Mouse (Mus musculus) ES-E14 (cell line): ENCODE data around the gene Tmem247. TPM values are rescaled to one million over a fixed set of nuclear protein-coding genes. Genes with fewer than 3 reads are reported as not detected.

Source experiments
- DNase-seq: peaks from one replicate; pipeline ENCODE4 v3.0.0-alpha.2; 2013; ENCODE audit warnings: low read depth, low spot score
- H3K27ac ChIP-seq: 2 replicates; pipeline ENCODE4 v1.5.1; 2012; ENCODE audit warnings: low read depth, mild to moderate bottlenecking, low read length, moderate library complexity, mixed read lengths; ENCODE audit not compliant: poor library complexity, insufficient read depth, severe bottlenecking
- H3K36me3 ChIP-seq: 2 replicates; pipeline ENCODE4 v1.6.1; 2012; ENCODE audit warnings: mild to moderate bottlenecking, low read length, moderate library complexity, mixed read lengths; ENCODE audit not compliant: control insufficient read depth, poor library complexity, insufficient read depth, severe bottlenecking
- H3K4me1 ChIP-seq, 2 experiments: fragments of 150-350 bp in 1 of 2; sonication (generic) in 1 of 2; 2 replicates each; pipeline ENCODE4 v1.6.1; 2012; ENCODE audit warnings: low read length in 2 of 2, mild to moderate bottlenecking in 1 of 2, mixed read lengths in 1 of 2; ENCODE audit not compliant: control insufficient read depth in 2 of 2, insufficient read depth in 2 of 2, poor library complexity in 1 of 2
- H3K4me3 ChIP-seq, 2 experiments: fragments of 150-350 bp in 1 of 2; sonication (generic) in 1 of 2; 2 replicates each; pipeline ENCODE4 v1.5.1; 2012; ENCODE audit warnings: low read length in 2 of 2, low read depth in 1 of 2, mild to moderate bottlenecking in 1 of 2, mixed read lengths in 1 of 2; ENCODE audit not compliant: insufficient read depth in 1 of 2, poor library complexity in 1 of 2, severe bottlenecking in 1 of 2
- H3K9ac ChIP-seq: 2 replicates; pipeline ENCODE4 v1.6.1; 2012; ENCODE audit warnings: low read depth, mild to moderate bottlenecking, low read length, mixed read lengths; ENCODE audit not compliant: poor library complexity, insufficient read depth, severe bottlenecking
- H3K9me3 ChIP-seq: fragments of 150-350 bp; sonication (generic); 2 replicates; pipeline ENCODE4 v1.6.1; 2012; ENCODE audit warnings: low read depth, mild to moderate bottlenecking, low read length; ENCODE audit not compliant: control insufficient read depth, insufficient read depth
- CHD2 ChIP-seq: IDR thresholded peaks from 2 replicates; pipeline ENCODE4 v1.6.1; 2014; ENCODE audit warnings: mild to moderate bottlenecking, low read depth, low read length, inconsistent platforms
- HCFC1 ChIP-seq: IDR thresholded peaks from 2 replicates; pipeline ENCODE4 v1.6.1; 2012; ENCODE audit warnings: low read length, inconsistent platforms, borderline replicate concordance; ENCODE audit not compliant: insufficient read depth
- MAFK ChIP-seq: IDR thresholded peaks from 2 replicates; pipeline ENCODE4 v1.6.1; 2014; ENCODE audit warnings: mild to moderate bottlenecking, low read depth, low read length, inconsistent platforms; ENCODE audit not compliant: insufficient read depth
- ZC3H11A ChIP-seq: IDR thresholded peaks from 2 replicates; pipeline ENCODE4 v1.6.1; 2012; ENCODE audit warnings: low read depth, mild to moderate bottlenecking, inconsistent platforms, low read length, borderline replicate concordance
- ZNF384 ChIP-seq: IDR thresholded peaks from 2 replicates; pipeline ENCODE4 v1.6.1; 2012; ENCODE audit warnings: low read depth, low read length, inconsistent platforms
- in situ Hi-C, 2 experiments: fragments of 600-800 bp; cut with MboI; formaldehyde crosslinking; loops; one replicate each; pipeline ENCODE4 v1.15.1; 2025; ENCODE audit warnings: low sequenced_read_pairs in 2 of 2, inconsistent platforms in 1 of 2; ENCODE audit not compliant: unreplicated experiment in 2 of 2
- total RNA-seq: library from RNA; depleted of rRNA; stranded (reverse); fragments of 300-350 nt; gene quantifications from 2 replicates; pipeline ENCODE4 v1.2.3, GENCODE M21; 2012

The Tmem247 gene
- total RNA-seq, 1 experiment: not detected

DNA sequence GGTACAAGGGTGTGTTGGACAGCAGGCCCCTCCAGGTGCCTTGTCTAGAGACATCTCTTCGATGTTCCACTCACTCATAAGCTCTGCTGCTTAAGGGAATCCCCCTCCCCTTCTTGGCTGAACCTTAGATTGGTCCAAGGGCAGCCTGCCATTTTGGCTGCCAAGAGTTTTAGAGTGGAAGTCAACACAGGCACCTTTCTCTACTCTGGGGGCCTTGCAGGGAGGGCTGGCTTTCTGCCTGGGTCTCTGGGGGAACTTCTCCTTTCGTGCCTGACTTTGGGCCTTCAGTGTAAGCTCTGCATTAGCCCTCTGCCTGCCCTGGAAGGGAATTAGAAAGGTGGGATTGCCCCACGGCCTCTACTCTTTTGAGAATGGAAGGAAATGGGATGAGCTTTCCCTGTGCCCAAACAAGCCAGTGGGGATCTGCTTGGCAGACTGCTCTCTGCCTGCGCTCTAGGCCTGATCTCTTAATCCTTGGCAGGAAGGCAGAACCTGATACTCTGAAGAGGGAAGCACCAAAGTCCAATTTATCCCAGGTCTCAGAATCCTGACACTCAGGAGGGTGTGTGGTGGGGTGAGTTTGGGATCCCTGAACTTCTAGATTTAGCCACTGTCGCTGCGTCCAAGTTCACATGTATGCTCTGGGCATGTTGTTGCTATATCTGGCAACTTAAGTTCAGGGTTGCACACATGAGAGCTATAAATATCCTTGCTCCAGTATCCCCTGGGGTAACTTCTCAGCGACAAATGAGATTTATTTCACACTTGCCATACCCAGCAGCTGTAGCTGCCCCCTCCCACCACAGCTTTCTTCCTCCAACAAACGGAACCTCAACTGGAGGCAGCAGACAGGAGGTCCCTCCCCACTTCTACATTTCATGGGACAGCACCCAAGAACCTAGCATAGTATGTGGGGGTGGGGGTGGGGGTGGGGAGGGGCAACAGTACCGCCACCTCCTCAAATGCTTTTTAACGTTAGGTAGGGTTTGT is 50.7 kb downstream of the Tmem247 start:
- H3K27ac ChIP-seq: no peak overlapping the region
- H3K9me3 ChIP-seq: no peaks in the 10 kb centered on the region
- TF ChIP-seq HCFC1 (no peak), ZNF384 (no peak), ZC3H11A (no peak), CHD2 (no peak), MAFK (no peak)
- H3K4me1 ChIP-seq: peaks cover 0 to 7% of the 10 kb centered on the region in 2 experiments; a peak in 2 of 4 replicates
- in situ Hi-C loops: no loop called here
- H3K9ac ChIP-seq: no peak overlapping the region
- H3K36me3 ChIP-seq: peaks cover 6% of the 10 kb centered on the region; the same call in 1 of the 2 replicates
- no peak overlapping the region for H3K4me3 ChIP-seq
- no peak for DNase-seq

DNA sequence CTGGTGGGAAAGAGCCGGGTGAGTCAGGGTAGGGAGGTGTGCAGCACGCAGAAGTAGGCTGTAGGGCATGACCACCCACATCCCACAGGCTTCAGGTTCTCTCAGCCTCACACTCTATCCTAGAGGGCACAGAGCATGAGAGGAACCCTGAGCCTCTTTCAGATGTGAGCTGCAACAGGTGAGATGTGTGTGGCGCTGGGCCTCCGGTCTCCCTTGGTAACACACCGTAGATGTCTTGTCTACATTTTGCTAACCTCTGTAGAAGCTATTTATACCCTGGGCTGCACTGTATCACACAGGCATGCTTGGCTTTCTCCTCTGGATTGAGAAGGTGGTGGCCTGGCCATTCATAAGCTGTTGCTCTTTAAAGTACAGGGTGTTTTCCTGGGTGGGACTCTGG is 51.4 kb downstream of the Tmem247 start:
- Histone ChIP-seq H3K36me3 (peaks cover 8% of the 10 kb centered on the region; the same call in 1 of the 2 replicates), H3K9ac (no peak overlapping the region), H3K27ac (no peak overlapping the region), H3K4me1 (peaks cover 0 to 7% of the 10 kb centered on the region in 2 experiments; a peak in 2 of 4 replicates), H3K9me3 (no peaks in the 10 kb centered on the region), H3K4me3 (no peak overlapping the region)
- in situ Hi-C loops: no loop called here
- TF ChIP-seq HCFC1 (no peak), MAFK (no peak), ZC3H11A (no peak), ZNF384 (no peak), CHD2 (no peak)
- DNase-seq: no peak

- in situ Hi-C loops: no loop called here
- H3K36me3 ChIP-seq: peaks cover 8% of the 10 kb centered on the region; the same call in 1 of the 2 replicates
Observed at GRCm38 (mm10) chr17:86969582-86969981, 52.4 kb downstream of the Tmem247 start.

DNA sequence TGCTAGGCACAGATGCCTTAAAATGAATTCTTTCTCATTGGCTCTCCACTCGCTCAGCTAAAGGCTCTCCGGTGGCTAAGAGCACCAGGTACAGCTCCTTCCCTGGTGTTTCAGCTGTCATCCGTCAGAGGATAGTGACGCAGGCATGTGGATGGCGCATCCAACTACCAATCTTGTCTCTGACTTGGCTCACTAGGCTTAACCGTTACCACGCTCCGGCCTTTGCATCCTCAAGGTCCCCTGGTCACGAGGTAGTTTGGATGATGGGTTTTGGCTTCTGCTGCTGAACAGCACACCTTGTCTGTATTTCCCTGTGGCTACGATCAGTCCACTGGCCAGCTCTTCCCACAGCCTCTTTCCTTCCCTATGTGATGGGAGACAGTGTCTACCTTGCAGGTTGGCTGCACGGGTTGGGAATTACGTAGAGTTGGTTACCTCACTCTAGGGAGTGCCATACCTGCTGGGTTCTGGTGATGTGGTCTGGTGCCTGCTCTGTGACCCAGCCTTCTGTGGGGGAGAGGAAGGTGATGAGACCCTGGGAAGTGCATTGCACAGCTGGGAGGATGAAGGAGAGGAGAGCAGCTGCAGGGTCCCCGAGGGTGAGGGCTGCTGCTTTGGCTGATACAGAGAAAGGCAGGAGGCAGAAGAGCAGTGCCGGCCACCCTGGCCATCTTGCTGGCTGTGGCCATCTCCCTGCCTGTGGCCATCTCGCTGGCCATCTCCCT is 53.0 kb downstream of the Tmem247 start:
- DNase-seq: no peak
- no peak overlapping the region for H3K27ac ChIP-seq
- H3K4me3 ChIP-seq: no peak overlapping the region
- H3K36me3 ChIP-seq: peaks cover 8% of the 10 kb centered on the region; the same call in 1 of the 2 replicates
- in situ Hi-C loops: no loop called here
- no peaks in the 10 kb centered on the region for H3K9me3 ChIP-seq
- H3K9ac ChIP-seq: no peak overlapping the region
- no peaks in the 10 kb centered on the region for H3K4me1 ChIP-seq
- TF ChIP-seq HCFC1: no peak
- TF ChIP-seq ZC3H11A: no peak
- no peak for TF ChIP-seq ZNF384
- no peak for TF ChIP-seq CHD2
- TF ChIP-seq MAFK: no peak

More at GRCm38 (mm10) chr17:86969582-86969981, 52.4 kb downstream of the Tmem247 start:
- Histone ChIP-seq H3K9ac (no peak overlapping the region), H3K4me1 (peaks cover 0 to 5% of the 10 kb centered on the region in 2 experiments; a peak in 2 of 4 replicates), H3K9me3 (no peaks in the 10 kb centered on the region), H3K27ac (no peak overlapping the region), H3K4me3 (no peak overlapping the region)
- DNase-seq: no peak
- TF ChIP-seq ZNF384 (no peak), HCFC1 (no peak), CHD2 (no peak), MAFK (no peak), ZC3H11A (no peak)
